Mouse (Mus musculus) stomach, postnatal 0 days (tissue): ENCODE data around the gene Parp8. TPM values are rescaled to one million over a fixed set of nuclear protein-coding genes. Genes with fewer than 3 reads are reported as not detected.

ENCODE experiments used
- ATAC-seq: fragments of 200-750 bp; cut with Nextera tagmentation; 2 replicates; pipeline ENCODE4 v1.8.0; 2017; ENCODE audit not compliant: low FRiP score, low TSS enrichment
- DNase-seq: peaks from one replicate; pipeline ENCODE4 v3.0.0-alpha.2; 2016; ENCODE audit warnings: low spot score
- H3K27ac ChIP-seq: fragments of 300-500 bp; sonication (generic); replicated peaks from 2 replicates; pipeline ENCODE4 v1.5.1; 2014; ENCODE audit warnings: mild to moderate bottlenecking, control low read depth
- H3K27me3 ChIP-seq: fragments of 300-500 bp; sonication (generic); 2 replicates; pipeline ENCODE4 v1.6.1; 2014; ENCODE audit warnings: low read length; ENCODE audit not compliant: control insufficient read depth, insufficient read depth
- H3K36me3 ChIP-seq: fragments of 300-500 bp; sonication (generic); 2 replicates; pipeline ENCODE4 v1.6.1; 2014; ENCODE audit warnings: low read length, mixed read lengths; ENCODE audit not compliant: control insufficient read depth, insufficient read depth
- H3K4me1 ChIP-seq: fragments of 300-500 bp; sonication (generic); replicated peaks from 2 replicates; pipeline ENCODE4 v1.6.1; 2014; ENCODE audit warnings: antibody characterized with exemption; ENCODE audit not compliant: control insufficient read depth, insufficient read depth
- H3K4me2 ChIP-seq: fragments of 300-500 bp; sonication (generic); replicated peaks from 2 replicates; pipeline ENCODE4 v1.6.1; 2014; ENCODE audit warnings: low read depth, mild to moderate bottlenecking, control low read depth, moderate library complexity
- H3K4me3 ChIP-seq: fragments of 300-500 bp; sonication (generic); 2 replicates; pipeline ENCODE4 v1.5.1; 2014; ENCODE audit warnings: low read depth, low read length, control low read depth
- H3K9ac ChIP-seq: fragments of 300-500 bp; sonication (generic); 2 replicates; pipeline ENCODE4 v1.6.1; 2014; ENCODE audit warnings: mild to moderate bottlenecking, low read length, control low read depth, mixed read lengths
- H3K9me3 ChIP-seq: fragments of 300-500 bp; sonication (generic); 2 replicates; pipeline ENCODE4 v1.6.1; 2016; ENCODE audit warnings: low read length; ENCODE audit not compliant: control insufficient read depth
- CTCF ChIP-seq: IDR thresholded peaks from 2 replicates; pipeline ENCODE4 v1.5.1; 2016; ENCODE audit warnings: antibody characterized with exemption, low read depth, mild to moderate bottlenecking, moderate library complexity
- EP300 ChIP-seq: optimal IDR thresholded peaks from 2 replicates; pipeline ENCODE3; 2016; ENCODE audit warnings: antibody characterized with exemption
- WGBS: fragments of 180-500 bp; shearing (Covaris S2); extraction: QIAGEN DNeasy Blood & Tissue Kit; methylation state at CpG from one replicate; pipeline ENCODE4 v1.1.7; 2014; 5-methylcytosine and 5-hydroxymethylcytosine counted together
- polyA plus RNA-seq: library from polyadenylated mRNA; unstranded; fragments of >200 nt; fragmentation: Nextera tagmentation; extraction: Ambion mirVana; gene quantifications from 2 replicates; pipeline ENCODE4 v1.2.1, GENCODE M21; 2015

Gene Parp8
- polyA plus RNA-seq, 1 experiment from 2014 or later: 6.1 TPM

DNA sequence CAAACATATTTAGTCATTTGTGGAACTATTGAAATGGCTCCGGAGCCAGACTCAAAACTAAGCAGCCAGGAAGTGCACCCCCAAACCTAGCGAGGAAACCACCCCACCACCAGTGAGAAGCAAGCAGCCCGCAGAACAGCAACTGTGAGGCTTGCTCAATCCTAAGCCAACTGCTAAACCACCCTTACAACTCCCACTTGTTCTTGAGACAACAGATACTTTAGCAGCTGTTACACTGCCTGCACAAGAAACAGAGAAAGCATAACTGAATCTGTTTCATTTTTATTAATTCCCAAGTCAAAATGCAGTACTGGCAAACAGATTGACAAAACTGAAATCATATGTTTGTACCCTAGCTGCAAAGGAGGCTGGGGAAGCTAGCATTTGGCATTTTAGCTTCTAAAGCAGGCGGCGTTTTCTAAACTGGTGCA, 23.2 kb upstream of the Parp8 start:
- 72% methylated on average over 5 of the region's 5 CpGs for WGBS
- no peak for DNase-seq

DNA sequence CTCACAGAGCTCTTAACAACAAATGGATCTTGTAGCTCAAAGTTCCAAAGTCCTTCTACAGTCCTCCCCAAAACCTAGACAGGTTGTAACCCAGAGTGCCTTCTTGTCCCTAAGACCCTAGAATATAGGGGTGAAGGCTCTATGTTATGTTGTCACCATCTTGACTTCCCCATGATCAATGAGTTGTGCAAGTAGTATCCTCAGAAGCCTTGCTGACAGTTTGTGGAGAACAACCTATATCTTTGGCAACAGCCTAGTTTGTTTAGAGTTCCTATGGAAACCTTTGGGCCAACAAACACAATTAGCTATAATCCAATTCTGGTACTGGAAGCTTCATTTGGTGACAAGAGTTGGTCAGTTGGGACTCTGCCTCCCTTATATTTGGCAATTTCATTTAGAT, 18.2 kb upstream of the Parp8 start:
- DNase-seq (no peak), ATAC-seq (no peak)
- Histone ChIP-seq H3K4me1 (no peaks in the 10 kb centered on the region), H3K4me3 (no peak overlapping the region), H3K27me3 (no peaks in the 10 kb centered on the region), H3K27ac (no peak overlapping the region), H3K36me3 (no peaks in the 10 kb centered on the region), H3K9me3 (no peaks in the 10 kb centered on the region), H3K9ac (no peak overlapping the region), H3K4me2 (no peak overlapping the region)
- TF ChIP-seq CTCF (no peak), EP300 (no peak)

More for the DNA sequence above, 23.2 kb upstream of the Parp8 start:
- no peak for TF ChIP-seq EP300
- TF ChIP-seq CTCF: no peak
- Histone ChIP-seq H3K27me3 (no peaks in the 10 kb centered on the region), H3K4me3 (no peak overlapping the region), H3K4me1 (no peaks in the 10 kb centered on the region), H3K4me2 (no peak overlapping the region), H3K36me3 (no peaks in the 10 kb centered on the region), H3K27ac (no peak overlapping the region), H3K9me3 (no peaks in the 10 kb centered on the region), H3K9ac (no peak overlapping the region)
- ATAC-seq: no peak

DNA sequence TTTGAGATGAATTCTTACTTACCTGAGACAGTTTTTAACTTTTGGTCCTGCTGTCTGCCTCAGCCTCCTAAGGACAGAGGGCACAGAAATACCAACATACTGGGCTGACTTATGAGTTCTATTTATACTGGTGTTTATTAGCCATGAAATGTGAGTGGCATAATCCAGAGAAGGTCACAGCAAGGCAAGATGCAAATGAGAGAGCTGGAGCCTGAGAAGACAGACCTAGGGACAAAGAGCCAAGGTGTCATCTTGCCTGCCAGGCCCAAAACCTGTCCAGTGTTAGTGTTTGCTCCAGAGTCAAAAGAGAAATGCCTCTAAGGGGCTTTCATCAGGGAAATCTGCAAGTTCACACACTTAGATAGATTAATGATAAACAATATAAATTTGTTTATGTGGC, 15.7 kb upstream of the Parp8 start:
- Histone ChIP-seq H3K4me3 (no peak overlapping the region), H3K9me3 (no peaks in the 10 kb centered on the region), H3K27ac (no peak overlapping the region), H3K9ac (no peak overlapping the region), H3K27me3 (no peaks in the 10 kb centered on the region), H3K36me3 (no peaks in the 10 kb centered on the region), H3K4me2 (no peak overlapping the region), H3K4me1 (no peaks in the 10 kb centered on the region)
- ATAC-seq (no peak), DNase-seq (no peak)
- TF ChIP-seq CTCF: no peak
- no peak for TF ChIP-seq EP300

DNA sequence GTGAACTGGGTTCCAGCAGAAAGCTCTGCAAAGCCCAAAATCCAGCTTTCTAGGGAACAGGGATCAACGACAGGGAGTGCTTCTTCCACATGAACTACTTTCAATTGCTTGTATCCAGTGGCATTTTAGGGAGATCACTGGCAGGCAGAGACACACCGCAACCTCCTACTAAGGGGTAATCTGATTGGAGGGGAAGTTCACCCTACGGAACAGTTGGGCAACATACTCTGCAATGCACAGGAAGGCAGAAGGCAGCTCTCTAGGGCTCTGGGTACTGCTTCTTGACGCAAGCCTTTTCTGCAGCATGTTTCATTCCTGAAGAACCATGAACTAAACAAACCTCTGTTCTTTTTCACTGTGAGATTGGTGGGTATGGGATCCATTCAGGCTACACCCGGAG, 10.9 kb upstream of the Parp8 start:
- Histone ChIP-seq H3K4me2 (no peak overlapping the region), H3K9ac (no peak overlapping the region), H3K4me3 (no peak overlapping the region), H3K27ac (no peak overlapping the region), H3K36me3 (no peaks in the 10 kb centered on the region), H3K27me3 (no peaks in the 10 kb centered on the region), H3K9me3 (no peaks in the 10 kb centered on the region), H3K4me1 (no peaks in the 10 kb centered on the region)
- 87% methylated on average over 5 of the region's 5 CpGs for WGBS
- TF ChIP-seq CTCF (no peak), EP300 (no peak)
- DNase-seq: no peak
- ATAC-seq: no peak

DNA sequence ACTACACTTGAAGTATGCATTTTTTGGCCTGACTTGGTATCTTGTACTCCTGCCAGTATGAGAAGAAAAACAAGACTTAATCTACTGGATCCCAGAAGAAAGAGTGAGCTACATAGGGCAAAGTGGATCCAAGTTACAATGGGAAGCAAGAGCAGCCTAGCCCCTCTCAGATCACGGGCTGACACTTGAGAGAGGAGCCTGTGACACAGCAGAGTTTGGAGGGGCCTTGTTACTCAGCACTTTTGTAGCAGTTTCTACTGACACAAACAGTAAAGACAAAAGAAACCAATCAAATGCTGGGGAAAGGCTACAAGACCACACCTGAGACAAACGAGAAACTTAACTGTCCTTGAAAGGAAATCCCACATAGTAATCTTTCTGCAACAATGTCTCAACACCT, 9.8 kb upstream of the Parp8 start:
- no peak for ATAC-seq
- WGBS: 52% methylated on average over 2 of the region's 2 CpGs
- H3K27ac ChIP-seq: no peak overlapping the region

DNA sequence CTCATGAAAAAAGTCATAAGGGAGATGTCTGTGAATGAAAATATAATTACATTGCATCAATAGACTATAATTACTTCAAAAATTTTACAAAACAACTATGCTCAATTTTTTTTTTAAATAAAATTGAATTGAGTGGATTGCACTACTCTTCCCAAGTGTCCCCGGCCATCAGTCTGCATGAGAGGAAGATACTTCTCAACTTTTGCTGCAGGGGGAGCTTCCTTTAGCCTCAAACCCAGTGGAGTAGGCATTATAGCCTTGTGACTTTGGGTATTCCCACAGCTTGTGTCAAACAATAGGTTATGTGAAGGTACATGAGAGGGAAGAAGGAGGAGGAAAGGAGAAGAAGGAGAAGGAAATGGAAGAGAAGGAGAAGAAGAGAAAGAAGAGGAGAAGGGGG, 9.3 kb upstream of the Parp8 start:
- H3K9ac ChIP-seq: no peak overlapping the region
- DNase-seq: no peak
- no peak for ATAC-seq
- H3K36me3 ChIP-seq: no peaks in the 10 kb centered on the region
- H3K4me1 ChIP-seq: no peaks in the 10 kb centered on the region
- no peak overlapping the region for H3K4me2 ChIP-seq
- 89% methylated on average over 1 of the region's 1 CpGs for WGBS
- no peaks in the 10 kb centered on the region for H3K27me3 ChIP-seq
- no peak overlapping the region for H3K4me3 ChIP-seq
- no peak overlapping the region for H3K27ac ChIP-seq
- TF ChIP-seq CTCF: 0 out of 2 replicates have a peak, but pooled peaks have one; percentile 8
- no peak for TF ChIP-seq EP300
- no peaks in the 10 kb centered on the region for H3K9me3 ChIP-seq

More for the DNA sequence above, 9.8 kb upstream of the Parp8 start:
- Histone ChIP-seq H3K36me3 (no peaks in the 10 kb centered on the region), H3K4me1 (no peaks in the 10 kb centered on the region), H3K27me3 (no peaks in the 10 kb centered on the region), H3K9ac (no peak overlapping the region), H3K4me2 (no peak overlapping the region), H3K9me3 (no peaks in the 10 kb centered on the region), H3K4me3 (no peak overlapping the region)
- DNase-seq: no peak
- TF ChIP-seq CTCF: no peak
- TF ChIP-seq EP300: no peak
